Mouse (Mus musculus) hindbrain, embryonic 12.5 days (tissue): ENCODE results near the gene Gm11213. TPM values are rescaled to one million over a fixed set of nuclear protein-coding genes. Genes with fewer than 3 reads are reported as not detected.

Source experiments
- ATAC-seq: fragments of 200-750 bp; cut with Nextera tagmentation; 2 replicates; pipeline ENCODE4 v1.8.0; 2017; ENCODE audit warnings: moderate TSS enrichment; ENCODE audit not compliant: low FRiP score
- H3K27ac ChIP-seq: fragments of 300-500 bp; sonication (generic); 2 replicates; pipeline ENCODE4 v1.5.1; 2016; ENCODE audit warnings: mild to moderate bottlenecking
- H3K27me3 ChIP-seq: fragments of 300-500 bp; sonication (generic); 2 replicates; pipeline ENCODE4 v1.6.1; 2016; ENCODE audit warnings: mild to moderate bottlenecking
- H3K36me3 ChIP-seq: fragments of 300-500 bp; sonication (generic); 2 replicates; pipeline ENCODE4 v1.6.1; 2016; ENCODE audit warnings: mild to moderate bottlenecking
- H3K4me1 ChIP-seq: fragments of 300-500 bp; sonication (generic); 2 replicates; pipeline ENCODE4 v1.6.1; 2016
- H3K4me2 ChIP-seq: fragments of 300-500 bp; sonication (generic); replicated peaks from 2 replicates; pipeline ENCODE4 v1.6.1; 2016; ENCODE audit warnings: mild to moderate bottlenecking
- H3K4me3 ChIP-seq: fragments of 300-500 bp; sonication (generic); 2 replicates; pipeline ENCODE4 v1.5.1; 2016; ENCODE audit warnings: mild to moderate bottlenecking
- H3K9ac ChIP-seq: fragments of 300-500 bp; sonication (generic); 2 replicates; pipeline ENCODE4 v1.6.1; 2016; ENCODE audit warnings: mild to moderate bottlenecking, moderate library complexity
- H3K9me3 ChIP-seq: fragments of 300-500 bp; sonication (generic); replicated peaks from 2 replicates; pipeline ENCODE4 v1.6.1; 2016; ENCODE audit warnings: mild to moderate bottlenecking
- WGBS: fragments of 180-500 bp; shearing (Covaris S2); methylation state at CpG from one replicate; pipeline ENCODE4 v1.1.7; 2016; 5-methylcytosine and 5-hydroxymethylcytosine counted together
- polyA plus RNA-seq: library from polyadenylated mRNA; unstranded; fragments of >200 nt; fragmentation: Nextera tagmentation; extraction: Ambion mirVana; gene quantifications from 2 replicates; pipeline ENCODE4 v1.2.1, GENCODE M21; 2016

The Gm11213 gene
- polyA plus RNA-seq, 1 experiment from 2014 or later = not detected

- Histone ChIP-seq H3K4me2 (no peak overlapping the region), H3K27ac (no peak overlapping the region), H3K27me3 (no peaks in the 10 kb centered on the region), H3K9ac (no peak overlapping the region), H3K4me1 (no peaks in the 10 kb centered on the region), H3K9me3 (no peaks in the 10 kb centered on the region), H3K36me3 (no peaks in the 10 kb centered on the region), H3K4me3 (no peak overlapping the region)
- ATAC-seq = no peak
These were observed 3.8 kb downstream of the Gm11213 start for GRCm38 (mm10) chr4:63601263-63601662.

GRCm38 (mm10) chr4:63600786-63601185 is 4.3 kb downstream of the Gm11213 start:
- ATAC-seq = no peak

DNA sequence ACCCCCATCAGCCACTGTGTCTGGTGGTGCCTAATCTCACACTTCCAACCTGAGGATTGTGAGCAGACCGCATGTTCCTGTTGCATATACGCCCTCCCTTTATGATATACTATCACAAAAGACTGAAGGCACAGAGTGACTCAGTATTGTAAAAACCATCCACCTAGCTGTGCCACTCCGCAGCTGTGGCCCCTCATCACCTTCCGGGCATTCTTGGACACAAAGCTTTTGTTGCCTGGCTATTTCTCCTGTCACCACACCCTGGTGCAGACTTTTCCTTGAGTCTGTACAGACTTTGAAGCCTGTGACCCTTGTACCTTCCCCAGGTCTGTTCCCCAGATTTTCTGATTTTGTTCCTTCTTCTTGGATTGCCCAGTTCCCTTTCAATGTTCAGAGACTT is 9.1 kb downstream of the Gm11213 start:
- 92% methylated on average over 4 of the region's 4 CpGs for WGBS
- Histone ChIP-seq H3K27me3 (no peaks in the 10 kb centered on the region), H3K4me3 (no peak overlapping the region), H3K9me3 (no peaks in the 10 kb centered on the region), H3K4me2 (no peak overlapping the region), H3K9ac (no peak overlapping the region), H3K27ac (no peak overlapping the region), H3K36me3 (no peaks in the 10 kb centered on the region), H3K4me1 (no peaks in the 10 kb centered on the region)
- no peak for ATAC-seq

More at GRCm38 (mm10) chr4:63600786-63601185, 4.3 kb downstream of the Gm11213 start:
- no peak overlapping the region for H3K27ac ChIP-seq
- no peaks in the 10 kb centered on the region for H3K9me3 ChIP-seq
- no peaks in the 10 kb centered on the region for H3K36me3 ChIP-seq
- H3K4me3 ChIP-seq = no peak overlapping the region
- no peaks in the 10 kb centered on the region for H3K4me1 ChIP-seq
- H3K27me3 ChIP-seq = no peaks in the 10 kb centered on the region
- no peak overlapping the region for H3K4me2 ChIP-seq
- H3K9ac ChIP-seq = no peak overlapping the region
- WGBS = 83% methylated on average over 6 of the region's 6 CpGs

- H3K4me1 ChIP-seq = no peaks in the 10 kb centered on the region
- H3K4me2 ChIP-seq = no peak overlapping the region
- H3K9ac ChIP-seq = no peak overlapping the region
- no peaks in the 10 kb centered on the region for H3K9me3 ChIP-seq
- no peaks in the 10 kb centered on the region for H3K27me3 ChIP-seq
- no peak overlapping the region for H3K4me3 ChIP-seq
- H3K36me3 ChIP-seq = no peaks in the 10 kb centered on the region
- no peak for ATAC-seq
- H3K27ac ChIP-seq = no peak overlapping the region
- WGBS = 82% methylated on average over 10 of the region's 10 CpGs
These were observed 9.8 kb downstream of the Gm11213 start for GRCm38 (mm10) chr4:63595259-63595658.

DNA sequence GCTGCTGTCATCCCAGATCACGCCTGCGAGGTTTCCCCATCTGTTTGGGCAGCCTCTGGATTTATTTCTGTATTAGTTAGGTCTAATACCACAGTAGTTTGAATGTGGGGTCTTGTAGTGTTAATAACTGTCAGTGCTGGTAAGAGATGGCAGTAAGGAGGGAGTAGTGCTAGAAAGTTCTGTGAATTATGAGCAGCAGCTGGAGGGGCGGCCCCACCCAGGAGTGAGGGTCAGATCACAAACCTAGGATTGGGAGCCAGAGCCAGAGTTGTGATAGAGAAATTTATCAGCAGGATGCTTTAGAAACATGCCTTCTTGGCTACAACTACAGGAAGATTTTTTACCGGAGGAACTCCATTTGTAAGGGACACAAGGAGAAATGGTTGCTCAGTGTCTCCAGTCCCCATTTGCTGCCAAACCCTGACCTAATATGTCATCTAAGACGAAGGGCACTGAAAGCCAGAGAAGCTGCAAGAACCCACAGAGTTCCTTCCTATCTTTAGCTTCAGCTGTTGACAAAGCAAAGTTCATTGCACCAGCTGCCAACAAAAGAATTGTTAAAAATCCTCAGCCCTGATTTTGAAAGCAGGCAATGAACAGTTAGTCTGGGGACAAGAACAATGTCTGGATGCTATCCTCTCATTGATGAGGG is 10.5 kb downstream of the Gm11213 start:
- ATAC-seq = no peak
- H3K27me3 ChIP-seq = no peaks in the 10 kb centered on the region
- H3K4me1 ChIP-seq = no peaks in the 10 kb centered on the region
- no peak overlapping the region for H3K27ac ChIP-seq
- H3K4me2 ChIP-seq = no peak overlapping the region
- H3K9ac ChIP-seq = no peak overlapping the region
- H3K36me3 ChIP-seq = no peaks in the 10 kb centered on the region
- no peaks in the 10 kb centered on the region for H3K9me3 ChIP-seq
- no peak overlapping the region for H3K4me3 ChIP-seq
- WGBS = 78% methylated on average over 5 of the region's 5 CpGs

DNA sequence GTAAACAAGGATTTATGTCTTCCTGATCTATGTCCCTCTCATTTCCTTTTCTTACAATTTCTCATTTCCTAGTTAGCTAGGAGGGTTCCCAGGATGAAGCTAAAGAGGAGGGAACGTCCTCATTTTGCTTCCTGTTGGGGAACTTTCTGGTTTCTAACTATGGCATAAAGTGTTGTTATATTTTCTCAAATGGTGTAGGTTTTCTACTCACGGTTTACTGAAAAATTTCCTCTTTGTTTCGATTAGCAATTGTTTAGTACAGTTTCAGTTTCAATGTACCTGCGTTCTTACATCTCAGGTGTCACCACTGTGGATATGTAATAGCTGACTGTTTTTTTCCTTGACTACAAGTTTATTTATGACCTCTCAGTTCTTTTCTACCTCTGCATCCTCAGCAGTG is 14.5 kb downstream of the Gm11213 start:
- H3K9me3 ChIP-seq = no peaks in the 10 kb centered on the region
- H3K9ac ChIP-seq = no peak overlapping the region
- no peaks in the 10 kb centered on the region for H3K27me3 ChIP-seq
- H3K36me3 ChIP-seq = no peaks in the 10 kb centered on the region
- H3K27ac ChIP-seq = no peak overlapping the region
- H3K4me2 ChIP-seq = no peak overlapping the region
- H3K4me3 ChIP-seq = no peak overlapping the region
- H3K4me1 ChIP-seq = no peaks in the 10 kb centered on the region
- ATAC-seq = no peak
- WGBS = 87% methylated on average over 4 of the region's 4 CpGs

DNA sequence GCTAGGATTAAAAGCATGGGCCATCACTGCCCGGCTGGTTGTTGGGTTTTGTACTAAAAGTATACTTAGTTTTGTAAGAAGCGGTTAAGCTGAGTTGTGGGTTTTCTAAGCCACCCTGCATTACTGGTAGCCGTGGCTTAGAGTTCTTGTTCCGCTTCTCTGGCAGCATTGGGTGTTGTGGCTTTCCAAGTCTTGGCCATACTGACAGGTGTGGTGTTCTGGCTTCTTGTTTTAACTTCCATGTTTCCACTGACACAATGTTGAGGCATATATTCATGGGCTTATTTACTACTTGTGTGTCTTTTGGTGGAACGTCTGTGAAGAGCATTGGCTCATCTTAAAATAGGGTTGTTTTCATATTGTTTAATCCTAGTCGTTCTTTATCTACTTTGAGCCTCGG is 15.1 kb downstream of the Gm11213 start:
- H3K27me3 ChIP-seq = no peaks in the 10 kb centered on the region
- no peak overlapping the region for H3K9ac ChIP-seq
- ATAC-seq = no peak
- H3K27ac ChIP-seq = no peak overlapping the region
- 87% methylated on average over 7 of the region's 7 CpGs for WGBS
- no peaks in the 10 kb centered on the region for H3K36me3 ChIP-seq
- no peaks in the 10 kb centered on the region for H3K9me3 ChIP-seq
- H3K4me3 ChIP-seq = no peak overlapping the region
- H3K4me2 ChIP-seq = no peak overlapping the region
- H3K4me1 ChIP-seq = no peaks in the 10 kb centered on the region

DNA sequence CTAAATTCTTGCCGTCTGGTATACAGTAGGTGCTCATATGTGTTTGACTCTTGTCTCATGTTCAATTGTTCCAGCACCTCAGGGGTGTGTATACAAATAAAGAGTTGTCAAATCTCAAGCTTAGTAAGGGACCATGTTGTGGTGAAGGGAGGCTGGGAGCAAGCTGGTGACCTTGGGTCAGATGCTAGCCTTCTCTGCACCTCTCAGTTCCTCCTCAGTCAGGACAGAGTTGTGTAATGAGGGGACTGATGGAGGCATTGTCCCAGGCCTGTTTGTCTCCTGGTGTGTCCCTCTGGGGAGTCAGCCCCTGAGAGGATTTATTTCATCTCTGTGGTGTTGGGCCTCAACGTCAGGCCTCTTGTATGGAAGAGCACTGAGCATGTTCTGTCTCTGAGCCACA is 18.8 kb downstream of the Gm11213 start:
- H3K36me3 ChIP-seq = no peaks in the 10 kb centered on the region
- no peaks in the 10 kb centered on the region for H3K27me3 ChIP-seq
- no peak overlapping the region for H3K9ac ChIP-seq
- H3K4me3 ChIP-seq = no peak overlapping the region
- 77% methylated on average over 2 of the region's 2 CpGs for WGBS
- H3K27ac ChIP-seq = no peak overlapping the region
- H3K9me3 ChIP-seq = no peaks in the 10 kb centered on the region
- H3K4me2 ChIP-seq = no peak overlapping the region
- no peaks in the 10 kb centered on the region for H3K4me1 ChIP-seq
- ATAC-seq = no peak

- Histone ChIP-seq H3K27me3 (no peaks in the 10 kb centered on the region), H3K27ac (no peak overlapping the region), H3K36me3 (no peaks in the 10 kb centered on the region), H3K9me3 (no peaks in the 10 kb centered on the region), H3K9ac (no peak overlapping the region), H3K4me1 (peaks cover 2% of the 10 kb centered on the region; the same call in 1 of the 2 replicates), H3K4me2 (no peak overlapping the region), H3K4me3 (no peak overlapping the region)
- WGBS = 73% methylated on average over 10 of the region's 10 CpGs
- ATAC-seq = no peak
These were observed 19.8 kb downstream of the Gm11213 start for GRCm38 (mm10) chr4:63585216-63585615.

GRCm38 (mm10) chr4:63582580-63582979 is 22.5 kb downstream of the Gm11213 start:
- Histone ChIP-seq H3K4me1 (peaks cover 8% of the 10 kb centered on the region), H3K9me3 (peaks cover 3% of the 10 kb centered on the region; the same call in 1 of the 2 replicates), H3K27me3 (no peaks in the 10 kb centered on the region), H3K4me3 (no peak overlapping the region), H3K27ac (no peak overlapping the region), H3K4me2 (no peak overlapping the region), H3K9ac (no peak overlapping the region), H3K36me3 (no peaks in the 10 kb centered on the region)
- 64% methylated on average over 5 of the region's 5 CpGs for WGBS
- no peak for ATAC-seq

- Histone ChIP-seq H3K9ac (no peak overlapping the region), H3K4me3 (no peak overlapping the region), H3K36me3 (no peaks in the 10 kb centered on the region), H3K27ac (0 out of 2 replicates have a peak overlapping the region, but pooled peaks have one; percentile 30), H3K27me3 (no peaks in the 10 kb centered on the region), H3K9me3 (peaks cover 6% of the 10 kb centered on the region; the same call in 1 of the 2 replicates), H3K4me2 (no peak overlapping the region), H3K4me1 (peaks cover 8% of the 10 kb centered on the region)
- WGBS = 21% methylated on average over 6 of the region's 6 CpGs
- ATAC-seq = peak; percentile 78
These were observed 25.0 kb downstream of the Gm11213 start for GRCm38 (mm10) chr4:63580078-63580477.

- Histone ChIP-seq H3K27ac (0 out of 2 replicates have a peak overlapping the region, but pooled peaks have one; percentile 30), H3K9ac (no peak overlapping the region), H3K4me3 (no peak overlapping the region), H3K4me1 (peaks cover 8% of the 10 kb centered on the region), H3K9me3 (peaks cover 6% of the 10 kb centered on the region; the same call in 1 of the 2 replicates), H3K4me2 (no peak overlapping the region), H3K36me3 (no peaks in the 10 kb centered on the region), H3K27me3 (no peaks in the 10 kb centered on the region)
- no peak for ATAC-seq
- WGBS = 78% methylated on average over 14 of the region's 14 CpGs
These were observed 25.4 kb downstream of the Gm11213 start for GRCm38 (mm10) chr4:63579649-63580048.

- H3K4me2 ChIP-seq = no peak overlapping the region
- H3K27me3 ChIP-seq = no peaks in the 10 kb centered on the region
- H3K27ac ChIP-seq = no peak overlapping the region
- no peak overlapping the region for H3K9ac ChIP-seq
- no peaks in the 10 kb centered on the region for H3K36me3 ChIP-seq
- H3K9me3 ChIP-seq = peaks cover 3% of the 10 kb centered on the region; the same call in 1 of the 2 replicates
- peaks cover 13% of the 10 kb centered on the region; the same call in 1 of the 2 replicates for H3K4me1 ChIP-seq
- no peak overlapping the region for H3K4me3 ChIP-seq
- WGBS = 94% methylated on average over 5 of the region's 5 CpGs
- ATAC-seq = no peak
These were observed 32.4 kb downstream of the Gm11213 start for GRCm38 (mm10) chr4:63572621-63573020.
